Mouse (Mus musculus): Measurements from ENCODE around the gene Ankrd66.

GRCm38 (mm10) chr17:43500513-43500912 is 42.9 kb downstream of the Ankrd66 start:
- TF ChIP-seq CTCF (IDR thresholded peaks at IDR 0.05; ENCODE audit: control insufficient read depth, insufficient read depth, low read length), result no peak
- no peak for TF ChIP-seq POLR2A (IDR thresholded peaks at IDR 0.05; ENCODE audit: borderline replicate concordance, control insufficient read depth, low read depth, low read length)

All from bone marrow, adult 2 months (tissue).